Mouse (Mus musculus): ENCODE results near the gene Fmo4.
"Not testable (repeated sequence)": the region's sequence is repeated elsewhere in the genome, so short reads cannot be mapped to it uniquely, and the experiment has no call there.

The Fmo4 gene

GRCm38 (mm10) chr1:162792306-162793044 is 21.3 kb downstream of the Fmo4 start:
- DNase-seq, result no peak

- DNase-seq, result no peak
Observed at GRCm38 (mm10) chr1:162785222-162785621, 28.6 kb downstream of the Fmo4 start.

DNA sequence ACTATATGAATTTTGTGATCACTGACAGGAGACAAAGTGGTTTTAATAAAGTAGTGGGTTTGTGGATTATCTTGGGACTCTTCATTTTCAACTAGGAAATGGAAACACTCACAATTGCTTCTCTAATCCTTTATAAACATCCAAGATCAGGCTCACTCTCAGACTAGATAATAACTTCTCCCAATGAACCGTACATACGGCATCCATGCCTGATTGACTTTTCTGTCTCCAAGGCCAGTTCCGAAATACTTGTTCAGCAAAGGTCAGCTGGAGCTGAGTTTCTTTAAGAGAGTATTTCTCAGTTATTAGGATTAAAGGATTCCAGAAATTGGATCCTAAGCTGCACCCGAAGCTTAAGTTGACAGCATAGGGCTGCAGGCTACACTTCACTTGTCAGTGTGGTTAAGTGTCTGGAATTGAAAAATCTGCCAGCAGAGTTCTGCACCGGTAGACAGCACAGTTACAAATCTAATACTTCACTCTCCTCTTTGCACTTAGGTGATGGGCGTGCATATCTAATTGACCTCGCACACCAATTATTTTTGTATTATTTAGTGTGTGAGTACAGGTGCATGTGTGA is 30.0 kb downstream of the Fmo4 start:
- DNase-seq, result no peak

DNA sequence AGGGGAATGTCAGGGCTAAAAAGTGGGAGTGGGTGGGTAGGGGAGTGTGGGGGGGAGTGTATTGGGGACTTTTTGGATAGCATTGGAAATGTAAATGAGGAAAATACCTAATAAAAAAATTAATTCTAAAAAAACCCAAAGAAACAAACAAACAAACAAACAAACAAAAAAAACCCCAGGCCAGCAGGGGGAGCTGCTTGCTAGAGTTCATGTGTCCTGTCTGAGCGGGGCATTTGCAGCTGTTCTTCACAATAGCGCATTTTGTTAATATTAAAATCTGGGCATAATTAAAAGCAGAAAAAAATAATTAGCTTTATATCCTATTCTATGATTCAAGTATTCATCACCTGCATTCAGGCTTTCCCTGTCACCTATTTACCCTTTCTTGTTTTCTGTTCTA is 32.7 kb downstream of the Fmo4 start:
- DNase-seq, result not testable (repeated sequence)

DNA sequence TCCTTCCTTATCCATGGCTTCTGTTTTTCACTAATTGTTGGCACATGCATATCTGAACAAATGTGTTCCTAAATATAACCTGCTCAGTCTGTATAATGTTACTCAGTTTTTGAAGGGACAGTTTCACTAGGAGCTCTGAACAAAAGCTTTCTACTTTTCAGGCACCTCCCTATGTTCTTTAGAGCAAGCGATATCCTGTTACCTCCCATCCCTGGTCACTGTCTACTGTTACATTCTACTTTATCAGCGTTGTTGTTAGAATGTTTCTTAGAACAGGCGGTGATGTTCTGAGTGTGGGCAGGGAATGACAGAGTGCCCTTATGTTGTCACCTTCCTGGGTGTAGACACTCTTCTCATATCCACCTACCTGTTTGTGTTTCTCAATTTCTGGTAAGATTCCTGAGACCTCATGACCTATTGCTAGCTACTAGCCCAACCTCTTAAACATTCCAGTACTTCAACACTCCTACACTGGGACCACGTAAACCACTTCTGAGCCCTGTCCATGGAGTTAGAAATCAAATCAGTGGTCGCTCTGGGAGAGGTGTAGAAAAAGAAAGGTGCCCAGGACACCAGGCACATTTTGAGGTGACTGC is 35.7 kb downstream of the Fmo4 start:
- no peak for DNase-seq

DNA sequence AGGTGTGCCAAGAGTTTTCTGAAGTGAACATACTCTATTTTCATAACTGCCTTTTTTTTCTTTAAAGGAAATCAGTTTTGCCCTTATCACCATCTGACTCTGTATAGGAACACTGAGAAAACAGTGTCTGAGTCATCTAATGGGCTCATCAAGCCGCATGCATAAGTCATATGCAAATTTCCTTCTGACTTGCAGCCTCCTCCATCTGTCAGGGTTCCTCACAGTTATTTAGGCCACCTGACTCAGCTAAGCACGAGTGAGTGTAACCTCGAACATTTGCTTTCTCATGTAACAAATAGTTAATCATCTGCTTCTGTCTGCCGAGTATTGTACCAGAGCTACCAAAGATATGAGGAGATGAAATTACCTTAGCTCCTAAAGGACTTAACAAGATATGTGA is 40.1 kb downstream of the Fmo4 start:
- no peak for DNase-seq

- DNase-seq, result no peak
Observed at GRCm38 (mm10) chr1:162771617-162772360, 42.0 kb downstream of the Fmo4 start.

DNA sequence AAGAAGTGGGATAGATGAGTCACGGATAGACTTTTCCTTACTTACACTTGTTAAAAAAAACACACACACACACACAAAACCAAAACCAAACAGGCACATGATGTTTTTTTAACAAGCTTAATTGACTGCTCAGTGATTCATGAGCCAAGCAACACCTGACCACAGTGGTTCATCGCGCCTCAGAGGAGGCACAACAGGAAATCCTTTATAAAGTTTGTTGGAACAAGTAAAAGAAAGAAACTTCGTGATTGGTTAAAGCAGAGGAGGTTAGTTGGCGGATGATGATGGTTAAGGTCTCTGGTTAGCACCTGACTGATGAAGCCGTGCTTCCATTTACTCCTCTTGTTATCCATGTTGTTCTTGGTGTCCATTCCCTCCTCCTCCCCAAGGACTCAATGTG is 61.8 kb downstream of the Fmo4 start:
- no peak for DNase-seq

GRCm38 (mm10) chr1:162749607-162750006 is 64.2 kb downstream of the Fmo4 start:
- no peak for DNase-seq

DNA sequence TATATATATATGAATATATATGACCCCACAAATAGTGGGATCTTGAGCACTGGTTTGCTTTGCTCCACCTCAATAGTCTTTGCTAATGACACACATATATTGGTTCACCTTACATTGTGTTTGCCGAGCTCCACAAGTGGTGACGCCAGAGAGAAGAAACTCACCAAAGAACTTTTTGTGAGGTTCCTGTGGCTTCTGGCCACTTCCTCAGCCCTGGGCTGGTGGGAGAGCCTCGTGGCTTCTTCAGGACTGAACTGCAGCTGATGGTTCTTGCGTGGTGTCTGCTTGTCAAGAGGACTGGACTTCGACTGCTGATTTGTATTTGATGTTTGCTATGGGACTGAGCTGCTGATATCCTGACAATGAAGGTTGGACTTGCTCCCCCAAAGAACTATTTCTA is 65.0 kb downstream of the Fmo4 start:
- DNase-seq, result no peak
